Mouse (Mus musculus): ENCODE data around the gene Gopc. TPM values are rescaled to one million over a fixed set of nuclear protein-coding genes. Genes with fewer than 3 reads are reported as not detected.
A peak's percentile ranks its signal among the peaks of the same experiment; 100 is the strongest.
"Not testable (repeated sequence)": the region's sequence is repeated elsewhere in the genome, so short reads cannot be mapped to it uniquely, and the experiment has no call there.

Gene Gopc
- total and polyA plus RNA-seq, 2 experiments, result 3.7 to 14.9 TPM

GRCm38 (mm10) chr10:52353184-52353583 is 28.7 kb downstream of the Gopc start:
- no peak for DNase-seq (ENCODE audit: extremely low read depth, low read depth, low spot score)
- no peak overlapping the region for H3K9ac ChIP-seq (ENCODE audit: low read depth, low read length)
- no peaks in the 10 kb centered on the region for H3K27me3 ChIP-seq (ENCODE audit: control insufficient read depth, insufficient read depth, low read length)
- TF ChIP-seq CTCF (IDR thresholded peaks at IDR 0.05; ENCODE audit: low read depth, low read length), result peak; percentile 19; the same call in 1 of the 2 replicates
- no peak for TF ChIP-seq POLR2A (IDR thresholded peaks at IDR 0.05; ENCODE audit: extremely low read depth, insufficient read depth, low read length)
- H3K36me3 ChIP-seq (ENCODE audit: control insufficient read depth, insufficient read depth, low read length), result peaks cover 36% of the 10 kb centered on the region
- H3K27ac ChIP-seq (replicated peaks; ENCODE audit: insufficient read depth, low read depth, low read length), result no peak overlapping the region
- H3K4me1 ChIP-seq (ENCODE audit: control insufficient read depth, insufficient read depth, low read length), result no peaks in the 10 kb centered on the region
- no peaks in the 10 kb centered on the region; the same call in 1 of the 2 replicates for H3K79me2 ChIP-seq (ENCODE audit: control insufficient read depth, insufficient read depth, low read length)
- H3K4me3 ChIP-seq (ENCODE audit: insufficient read depth, low read depth, low read length), result no peak overlapping the region
- 91% methylated on average over 9 of the region's 9 CpGs for WGBS

DNA sequence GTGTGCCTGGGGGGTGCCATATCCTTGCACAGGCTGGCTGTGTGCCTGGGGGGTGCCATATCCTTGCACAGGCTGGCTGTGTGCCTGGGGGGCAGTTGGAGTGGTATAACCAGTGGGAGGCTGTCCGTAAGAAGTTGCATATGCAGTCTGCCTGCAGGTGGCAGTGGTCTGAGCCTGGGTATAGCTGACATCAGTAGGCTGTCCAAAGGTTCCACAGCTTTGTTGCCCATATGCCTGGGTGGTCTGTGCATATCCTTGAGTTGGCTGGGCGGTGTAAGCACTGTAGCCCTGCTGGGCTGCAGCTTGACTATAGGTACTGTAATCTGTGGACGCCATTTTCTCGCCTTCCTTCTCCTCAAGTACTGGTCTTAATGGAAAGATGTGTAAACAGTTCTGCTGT is 38.6 kb downstream of the Gopc start:
- not testable (repeated sequence) for H3K27ac ChIP-seq (replicated peaks; ENCODE audit: insufficient read depth, low read depth, low read length); H3K4me3 ChIP-seq (ENCODE audit: insufficient read depth, low read depth, low read length); H3K4me1 ChIP-seq (ENCODE audit: control insufficient read depth, insufficient read depth, low read length); H3K27me3 ChIP-seq (ENCODE audit: control insufficient read depth, insufficient read depth, low read length); H3K79me2 ChIP-seq (ENCODE audit: control insufficient read depth, insufficient read depth, low read length); H3K9ac ChIP-seq (ENCODE audit: low read depth, low read length)
- H3K36me3 ChIP-seq (ENCODE audit: control insufficient read depth, insufficient read depth, low read length), result peaks cover 39% of the 10 kb centered on the region
- over 99% methylated on average over 4 of the region's 4 CpGs for WGBS
- peak; percentile 15 for DNase-seq (ENCODE audit: extremely low read depth, low read depth, low spot score)

DNA sequence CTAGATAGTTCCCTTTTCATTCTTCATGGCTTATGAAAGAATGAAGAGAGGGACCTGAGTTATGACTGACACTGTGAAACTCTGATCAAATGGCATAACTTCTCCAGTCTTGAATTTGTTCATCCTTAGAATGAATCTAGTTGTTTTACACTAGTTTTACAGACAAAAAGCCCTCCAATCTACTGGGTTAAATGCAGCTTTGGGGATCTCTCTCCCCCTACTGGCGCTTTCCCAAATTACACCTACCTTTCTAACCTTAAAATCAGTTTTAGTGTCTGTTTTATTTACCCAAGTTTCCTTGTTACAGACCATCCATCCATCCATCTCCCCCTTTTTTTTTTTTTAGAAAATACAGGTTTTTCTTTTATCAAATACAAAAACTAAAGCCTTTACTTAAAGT is 50.9 kb downstream of the Gopc start:
- Histone ChIP-seq H3K4me3 (ENCODE audit: insufficient read depth, low read depth, low read length) (no peak overlapping the region), H3K79me2 (ENCODE audit: control insufficient read depth, insufficient read depth, low read length) (no peaks in the 10 kb centered on the region), H3K27ac (replicated peaks; ENCODE audit: insufficient read depth, low read depth, low read length) (no peak overlapping the region), H3K36me3 (ENCODE audit: control insufficient read depth, insufficient read depth, low read length) (peaks cover 3% of the 10 kb centered on the region), H3K27me3 (ENCODE audit: control insufficient read depth, insufficient read depth, low read length) (no peaks in the 10 kb centered on the region), H3K9ac (ENCODE audit: low read depth, low read length) (no peak overlapping the region), H3K4me1 (ENCODE audit: control insufficient read depth, insufficient read depth, low read length) (no peaks in the 10 kb centered on the region)
- DNase-seq (ENCODE audit: extremely low read depth, low read depth, low spot score), result peak; percentile 30
- WGBS, result 10% methylated on average over 1 of the region's 1 CpGs
- TF ChIP-seq CTCF (IDR thresholded peaks at IDR 0.05; ENCODE audit: low read depth, low read length) (peak; percentile 29; the same call in 1 of the 2 replicates), POLR2A (IDR thresholded peaks at IDR 0.05; ENCODE audit: extremely low read depth, insufficient read depth, low read length) (no peak)

DNA sequence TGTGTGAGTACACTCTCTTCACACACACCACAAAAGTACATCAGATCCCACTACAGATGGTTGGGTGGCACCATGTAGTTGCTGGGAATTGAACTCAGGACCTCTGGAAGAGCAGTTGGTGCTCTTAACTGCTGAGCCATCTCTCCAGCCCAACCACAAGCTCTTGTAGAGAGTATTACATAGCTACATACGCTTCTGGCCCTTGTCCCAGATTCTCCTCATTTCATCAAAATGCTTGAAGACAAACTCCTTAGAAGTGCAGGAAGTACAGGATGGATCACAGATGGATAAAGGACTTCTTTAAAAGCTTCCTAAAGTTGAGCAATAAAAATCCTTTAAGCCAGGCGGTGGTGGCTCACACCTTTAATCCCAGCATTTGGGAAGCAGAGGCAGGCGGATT is 60.0 kb downstream of the Gopc start:
- Histone ChIP-seq H3K27ac (replicated peaks; ENCODE audit: insufficient read depth, low read depth, low read length) (no peak overlapping the region), H3K27me3 (ENCODE audit: control insufficient read depth, insufficient read depth, low read length) (no peaks in the 10 kb centered on the region), H3K9ac (ENCODE audit: low read depth, low read length) (no peak overlapping the region), H3K36me3 (ENCODE audit: control insufficient read depth, insufficient read depth, low read length) (peaks cover 7% of the 10 kb centered on the region), H3K79me2 (ENCODE audit: control insufficient read depth, insufficient read depth, low read length) (no peaks in the 10 kb centered on the region), H3K4me3 (ENCODE audit: insufficient read depth, low read depth, low read length) (no peak overlapping the region), H3K4me1 (ENCODE audit: control insufficient read depth, insufficient read depth, low read length) (no peaks in the 10 kb centered on the region)
- TF ChIP-seq CTCF (IDR thresholded peaks at IDR 0.05; ENCODE audit: low read depth, low read length), result no peak
- no peak for TF ChIP-seq POLR2A (IDR thresholded peaks at IDR 0.05; ENCODE audit: extremely low read depth, insufficient read depth, low read length)
- DNase-seq (ENCODE audit: extremely low read depth, low read depth, low spot score), result no peak
- WGBS, result 87% methylated on average over 3 of the region's 3 CpGs

DNA sequence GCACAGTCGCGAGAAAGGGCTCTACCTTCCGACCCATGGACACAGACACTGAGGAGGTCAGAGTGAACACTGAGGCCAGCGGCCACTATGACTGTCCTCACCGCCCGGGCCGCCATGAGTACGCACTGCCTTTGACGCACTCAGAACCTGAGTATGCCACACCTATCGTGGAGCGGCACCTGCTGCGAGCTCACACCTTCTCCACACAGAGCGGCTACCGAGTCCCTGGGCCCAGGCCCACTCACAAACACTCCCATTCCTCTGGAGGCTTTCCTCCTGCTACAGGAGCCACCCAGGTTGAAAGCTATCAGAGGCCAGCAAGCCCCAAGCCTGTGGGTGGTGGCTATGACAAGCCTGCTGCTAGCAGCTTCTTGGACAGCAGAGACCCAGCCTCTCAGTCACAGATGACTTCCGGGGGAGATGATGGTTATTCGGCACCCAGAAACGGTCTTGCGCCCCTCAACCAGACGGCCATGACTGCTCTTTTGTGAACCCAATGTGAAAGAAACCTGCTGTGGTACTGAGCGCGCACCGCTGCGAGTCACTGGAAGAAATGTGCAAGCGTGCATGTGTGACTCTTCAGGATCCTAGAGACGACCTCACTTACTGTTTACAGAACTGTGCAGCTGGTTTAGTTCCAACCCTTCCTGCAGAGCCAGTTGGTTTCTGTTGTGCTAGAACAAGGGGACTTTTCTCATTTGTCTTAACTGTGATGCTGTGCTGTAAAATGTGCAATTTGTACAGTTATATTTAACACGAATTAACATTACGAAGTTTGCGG is 62.2 kb downstream of the Gopc start:
- H3K4me3 ChIP-seq (ENCODE audit: insufficient read depth, low read depth, low read length), result no peak overlapping the region
- no peak for DNase-seq (ENCODE audit: extremely low read depth, low read depth, low spot score)
- no peaks in the 10 kb centered on the region for H3K79me2 ChIP-seq (ENCODE audit: control insufficient read depth, insufficient read depth, low read length)
- H3K36me3 ChIP-seq (ENCODE audit: control insufficient read depth, insufficient read depth, low read length), result peaks cover 13% of the 10 kb centered on the region
- no peak overlapping the region for H3K9ac ChIP-seq (ENCODE audit: low read depth, low read length)
- H3K27me3 ChIP-seq (ENCODE audit: control insufficient read depth, insufficient read depth, low read length), result no peaks in the 10 kb centered on the region
- H3K4me1 ChIP-seq (ENCODE audit: control insufficient read depth, insufficient read depth, low read length), result no peaks in the 10 kb centered on the region
- 93% methylated on average over 28 of the region's 28 CpGs for WGBS
- TF ChIP-seq POLR2A (IDR thresholded peaks at IDR 0.05; ENCODE audit: extremely low read depth, insufficient read depth, low read length) (no peak), CTCF (IDR thresholded peaks at IDR 0.05; ENCODE audit: low read depth, low read length) (no peak)
- no peak overlapping the region for H3K27ac ChIP-seq (replicated peaks; ENCODE audit: insufficient read depth, low read depth, low read length)

- peak; percentile 65 for DNase-seq (ENCODE audit: extremely low read depth, low read depth, low spot score)
- 0 out of 2 replicates have a peak overlapping the region, but pooled peaks have one; percentile 64 for H3K27ac ChIP-seq (replicated peaks; ENCODE audit: insufficient read depth, low read depth, low read length)
Measured at GRCm38 (mm10) chr10:52309196-52309595, 72.7 kb downstream of the Gopc start.

More at GRCm38 (mm10) chr10:52309196-52309595, 72.7 kb downstream of the Gopc start:
- Histone ChIP-seq H3K4me3 (ENCODE audit: insufficient read depth, low read depth, low read length) (no peak overlapping the region), H3K36me3 (ENCODE audit: control insufficient read depth, insufficient read depth, low read length) (peaks cover 16% of the 10 kb centered on the region), H3K9ac (ENCODE audit: low read depth, low read length) (no peak overlapping the region), H3K79me2 (ENCODE audit: control insufficient read depth, insufficient read depth, low read length) (no peaks in the 10 kb centered on the region; the same call in 1 of the 2 replicates), H3K27me3 (ENCODE audit: control insufficient read depth, insufficient read depth, low read length) (no peaks in the 10 kb centered on the region), H3K4me1 (ENCODE audit: control insufficient read depth, insufficient read depth, low read length) (peaks cover 2% of the 10 kb centered on the region; the same call in 1 of the 2 replicates)
- 57% methylated on average over 8 of the region's 8 CpGs for WGBS
- TF ChIP-seq POLR2A (IDR thresholded peaks at IDR 0.05; ENCODE audit: extremely low read depth, insufficient read depth, low read length) (no peak), CTCF (IDR thresholded peaks at IDR 0.05; ENCODE audit: low read depth, low read length) (no peak)

Measured in liver, adult 2 months (tissue).